20 mouse cellular contexts compared by ENCODE assay signal in the genomic region with DNA sequence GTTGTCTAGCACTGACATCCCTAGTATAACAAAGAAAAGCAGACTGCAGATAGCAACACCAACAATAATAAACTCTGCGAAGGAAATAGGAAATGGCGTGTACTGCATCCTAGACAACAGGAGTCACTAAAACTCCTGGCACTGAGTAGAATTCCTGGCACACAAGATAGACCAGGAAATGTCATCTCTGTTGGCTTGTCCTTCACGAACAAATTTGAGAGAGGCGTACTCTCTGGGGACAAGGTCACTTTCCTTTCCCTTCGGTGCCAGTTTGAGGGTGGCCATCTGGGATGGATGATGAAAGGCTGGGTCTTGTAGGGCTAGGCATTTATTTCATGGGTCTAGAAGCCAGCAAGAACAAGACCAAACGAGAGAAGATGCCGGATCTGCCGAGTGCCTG.
DNase-seq lines count a peak whose midpoint lies in the region; TF ChIP-seq lines count a peak whose summit lies in the region.
"Had no signal": no experiment of that assay in that cellular context is flagged by ENCODE, and none has a peak within 500 bp of the region (broad histone marks: within the 10 kb centered on the region; RNA-seq: fewer than 3 reads in every experiment).

No protein-coding gene starts in this region.

- no peak for TF ChIP-seq POLR2A in lung, adult 2 months (IDR thresholded peaks at IDR 0.05; ENCODE audit: borderline replicate concordance, extremely low read depth, low read depth, low read length)

- 51% methylated on average over 8 of the region's 8 CpGs for WGBS in lung, adult 2 months

- no peak for TF ChIP-seq CTCF in lung, adult 2 months (IDR thresholded peaks at IDR 0.05; ENCODE audit: insufficient read depth, low read length)

- H3K4me3 ChIP-seq in lung, adult 2 months (replicated peaks; ENCODE audit: extremely low read depth, low read depth, low read length) = peak overlapping the region; percentile 6
- H3K4me3 ChIP-seq: embryonic facial prominence, embryonic 15.5 days; heart, embryonic 13.5 days; limb, embryonic 12.5 days; midbrain, embryonic 10.5 days had no signal

- DNase-seq in adrenal gland, adult 2 months = peak; percentile 71
- no peak for DNase-seq in adrenal gland, postnatal 4 days (ENCODE audit: low spot score in 2 of 2)
- no peak for DNase-seq in lung, adult 2 months
- no peak for DNase-seq in lung, postnatal 14 days
- peak; percentile 57 to 59 for DNase-seq in adrenal gland, postnatal 36 days
- peak; percentile 43 for DNase-seq in lung, postnatal 25 days (ENCODE audit: low spot score)
- no peak for DNase-seq in gastrocnemius, postnatal 25 days
- no peak for DNase-seq in heart, adult 9 months (ENCODE audit: low spot score in 2 of 2)
- DNase-seq: cerebellum, adult 11 months; cerebellum, adult 9-11 months; gastrocnemius, postnatal 10 days; heart, adult 11 months; heart, postnatal 14 days; liver, postnatal 0 days; right cerebral cortex, adult 18-20 months; right cerebral cortex, postnatal 4 days had no signal

- peaks cover 5% of the 10 kb centered on the region; the same call in 1 of the 2 replicates for H3K4me1 ChIP-seq in lung, adult 2 months (ENCODE audit: control insufficient read depth, insufficient read depth, low read length)
- H3K4me1 ChIP-seq: embryonic facial prominence, embryonic 15.5 days had no signal

Comparison
In these comparisons a context has a peak if more than half of its experiments do, and no peak if none do; other contexts are left out.
1. DNase-seq: peak in adrenal gland, adult 2 months (single experiment), adrenal gland, postnatal 36 days (2 of 2) and lung, postnatal 25 days (single experiment); none in adrenal gland, postnatal 4 days (0 of 2), lung, adult 2 months (single experiment), lung, postnatal 14 days (single experiment), gastrocnemius, postnatal 25 days (single experiment) and heart, adult 9 months (0 of 2).